Mouse (Mus musculus) liver, embryonic 14.5 days (tissue): ENCODE results near the gene Tmem199. TPM values are rescaled to one million over a fixed set of nuclear protein-coding genes. Genes with fewer than 3 reads are reported as not detected.

Source experiments
- ATAC-seq: fragments of 200-750 bp; cut with Nextera tagmentation; 2 replicates; pipeline ENCODE4 v1.8.0; 2017; ENCODE audit warnings: moderate number of reproducible peaks, mild to moderate bottlenecking, moderate library complexity; ENCODE audit not compliant: insufficient read depth
- DNase-seq, 3 experiments: peaks; one replicate each; pipeline ENCODE4 v3.0.0-alpha.2; 2012 to 2013; ENCODE audit warnings: low read depth in 3 of 3, low spot score in 3 of 3
- H3K27ac ChIP-seq: fragments of 300-500 bp; sonication (generic); 2 replicates; pipeline ENCODE4 v1.5.1; 2014; ENCODE audit warnings: moderate library complexity, mild to moderate bottlenecking, control low read depth, inconsistent platforms
- H3K27me3 ChIP-seq: fragments of 300-500 bp; sonication (generic); 2 replicates; pipeline ENCODE4 v1.6.1; 2014; ENCODE audit warnings: mild to moderate bottlenecking, low read length, moderate library complexity; ENCODE audit not compliant: control insufficient read depth, insufficient read depth
- H3K36me3 ChIP-seq: fragments of 300-500 bp; sonication (generic); replicated peaks from 2 replicates; pipeline ENCODE4 v1.6.1; 2014; ENCODE audit warnings: low read depth; ENCODE audit not compliant: control insufficient read depth, insufficient read depth
- H3K4me1 ChIP-seq, 2 experiments: fragments of 200-500 bp in 1 of 2; fragments of 300-500 bp in 1 of 2; sonication (generic) in 1 of 2; replicated peaks; 2 replicates each; pipeline ENCODE4 v1.6.1; 2012 to 2014; ENCODE audit warnings: antibody characterized with exemption in 1 of 2, inconsistent platforms in 1 of 2, low read length in 1 of 2; ENCODE audit not compliant: control insufficient read depth in 2 of 2, insufficient read depth in 2 of 2
- H3K4me2 ChIP-seq: fragments of 300-500 bp; sonication (generic); 2 replicates; pipeline ENCODE4 v1.6.1; 2014; ENCODE audit warnings: low read depth, mild to moderate bottlenecking, control low read depth, moderate library complexity
- H3K4me3 ChIP-seq, 2 experiments: fragments of 200-500 bp in 1 of 2; fragments of 300-500 bp in 1 of 2; sonication (generic) in 1 of 2; 2 replicates each; pipeline ENCODE4 v1.5.1; 2012 to 2014; ENCODE audit warnings: low read depth in 2 of 2, low read length in 2 of 2, mild to moderate bottlenecking in 2 of 2, control low read depth in 1 of 2, inconsistent platforms in 1 of 2, moderate library complexity in 1 of 2; ENCODE audit not compliant: insufficient read depth in 1 of 2
- H3K9ac ChIP-seq: fragments of 300-500 bp; sonication (generic); replicated peaks from 2 replicates; pipeline ENCODE4 v1.6.1; 2014; ENCODE audit warnings: mild to moderate bottlenecking, control low read depth, moderate library complexity
- H3K9me3 ChIP-seq: fragments of 300-500 bp; sonication (generic); 2 replicates; pipeline ENCODE4 v1.6.1; 2016; ENCODE audit warnings: low read length, mixed read lengths; ENCODE audit not compliant: control insufficient read depth
- CTCF ChIP-seq: IDR thresholded peaks from 2 replicates; pipeline ENCODE4 v1.5.1; 2016; ENCODE audit warnings: antibody characterized with exemption, low read depth, control low read depth
- EP300 ChIP-seq: IDR thresholded peaks from 2 replicates; pipeline ENCODE4 v1.6.1; 2016; ENCODE audit warnings: antibody characterized with exemption, low read depth
- WGBS: fragments of 180-500 bp; shearing (Covaris S2); extraction: QIAGEN DNeasy Blood & Tissue Kit; methylation state at CpG from one replicate; pipeline ENCODE4 v1.1.7; 2014; ENCODE audit not compliant: insufficient replicate concordance; 5-methylcytosine and 5-hydroxymethylcytosine counted together
- polyA plus RNA-seq, 2 experiments: library from polyadenylated mRNA; depleted of rRNA in 1 of 2; stranded (reverse) in 1 of 2; unstranded in 1 of 2; fragments of >200 nt; fragmentation: Nextera tagmentation in 1 of 2; extraction: Ambion mirVana in 1 of 2; gene quantifications; 2 replicates each; pipeline versions ENCODE4 v1.2.1 to v1.2.3; 2012 to 2014

Gene Tmem199
- polyA plus RNA-seq, 2 experiments, result 14.5 to 22.1 TPM

- Histone ChIP-seq H3K27me3 (peaks cover 44% of the 10 kb centered on the region), H3K9me3 (no peaks in the 10 kb centered on the region), H3K4me3 (no peak overlapping the region), H3K4me1 (no peaks in the 10 kb centered on the region; a peak in 1 of 4 replicates), H3K27ac (no peak overlapping the region), H3K9ac (no peak overlapping the region), H3K4me2 (no peak overlapping the region), H3K36me3 (no peaks in the 10 kb centered on the region)
- ATAC-seq (no peak), DNase-seq (no peak)
- no peak for TF ChIP-seq CTCF
- no peak for TF ChIP-seq EP300
- WGBS, result 5% methylated on average over 6 of the region's 6 CpGs
Observed at GRCm38 (mm10) chr11:78495904-78496303, 16.1 kb downstream of the Tmem199 start.

GRCm38 (mm10) chr11:78490781-78491241, 21.2 kb downstream of the Tmem199 start:
- Histone ChIP-seq H3K4me2 (peak overlapping the region; percentile 11), H3K36me3 (no peaks in the 10 kb centered on the region), H3K4me1 (no peaks in the 10 kb centered on the region), H3K4me3 (no peak overlapping the region), H3K9me3 (no peaks in the 10 kb centered on the region), H3K27me3 (peaks cover 52% of the 10 kb centered on the region), H3K9ac (no peak overlapping the region), H3K27ac (no peak overlapping the region)
- ATAC-seq, result no peak
- no peak for DNase-seq
- TF ChIP-seq CTCF (peak; percentile 31; the same call in 1 of the 2 replicates), EP300 (no peak)
- 9% methylated on average over 47 of the region's 48 CpGs for WGBS

- ATAC-seq, result no peak
- Histone ChIP-seq H3K4me3 (no peak overlapping the region), H3K36me3 (no peaks in the 10 kb centered on the region), H3K9ac (no peak overlapping the region), H3K27me3 (peaks cover 42% of the 10 kb centered on the region), H3K4me1 (no peaks in the 10 kb centered on the region), H3K4me2 (no peak overlapping the region), H3K9me3 (no peaks in the 10 kb centered on the region), H3K27ac (no peak overlapping the region)
- no peak for DNase-seq
- TF ChIP-seq CTCF, result peak; percentile 87
- TF ChIP-seq EP300, result no peak
- 1% methylated on average over 8 of the region's 8 CpGs for WGBS
Observed at GRCm38 (mm10) chr11:78488168-78488567, 23.8 kb downstream of the Tmem199 start.

GRCm38 (mm10) chr11:78483639-78484038, 28.3 kb downstream of the Tmem199 start:
- H3K27me3 ChIP-seq, result peaks cover 18% of the 10 kb centered on the region
- no peak overlapping the region for H3K4me2 ChIP-seq
- TF ChIP-seq EP300 (no peak), CTCF (no peak)
- no peaks in the 10 kb centered on the region for H3K9me3 ChIP-seq
- no peak overlapping the region for H3K4me3 ChIP-seq
- whole genome bisulfite sequencing, result 37% methylated on average over 7 of the region's 7 CpGs
- H3K9ac ChIP-seq, result no peak overlapping the region
- H3K27ac ChIP-seq, result no peak overlapping the region
- H3K36me3 ChIP-seq, result no peaks in the 10 kb centered on the region
- no peaks in the 10 kb centered on the region for H3K4me1 ChIP-seq
- DNase-seq (no peak), ATAC-seq (no peak)

GRCm38 (mm10) chr11:78475289-78475688, 36.7 kb downstream of the Tmem199 start:
- Histone ChIP-seq H3K9me3 (no peaks in the 10 kb centered on the region), H3K27ac (no peak overlapping the region), H3K36me3 (no peaks in the 10 kb centered on the region), H3K4me2 (no peak overlapping the region), H3K27me3 (no peaks in the 10 kb centered on the region), H3K9ac (no peak overlapping the region), H3K4me1 (no peaks in the 10 kb centered on the region), H3K4me3 (no peak overlapping the region)
- ATAC-seq, result no peak
- DNase-seq, result no peak
- WGBS, result 31% methylated on average over 3 of the region's 3 CpGs
- no peak for TF ChIP-seq CTCF
- no peak for TF ChIP-seq EP300
